Mouse (Mus musculus): ENCODE measurements around the gene Kif26b. TPM values are rescaled to one million over a fixed set of nuclear protein-coding genes. Genes with fewer than 3 reads are reported as not detected.

The Kif26b gene
- polyA plus RNA-seq, 1 experiment from 2014 or later: 28.6 TPM

- H3K4me2 ChIP-seq: no peak overlapping the region
These were observed 208.0 kb downstream of the Kif26b start for GRCm38 (mm10) chr1:178736931-178737330.

GRCm38 (mm10) chr1:178743820-178744219 lies 214.9 kb downstream of the Kif26b start:
- 74% methylated on average over 5 of the region's 5 CpGs for WGBS
- ATAC-seq (ENCODE audit: insufficient number of reproducible peaks, insufficient read depth, low FRiP score, low TSS enrichment, low read depth): no peak
- no peak overlapping the region for H3K4me2 ChIP-seq

More at GRCm38 (mm10) chr1:178736931-178737330, 208.0 kb downstream of the Kif26b start:
- no peak overlapping the region for H3K9ac ChIP-seq
- peaks cover 30% of the 10 kb centered on the region; the same call in 1 of the 2 replicates for H3K4me1 ChIP-seq
- no peaks in the 10 kb centered on the region for H3K9me3 ChIP-seq
- H3K27ac ChIP-seq: no peak overlapping the region
- no peaks in the 10 kb centered on the region for H3K36me3 ChIP-seq
- no peaks in the 10 kb centered on the region for H3K27me3 ChIP-seq
- H3K4me3 ChIP-seq: no peak overlapping the region
- 93% methylated on average over 2 of the region's 2 CpGs for WGBS
- no peak for ATAC-seq (ENCODE audit: insufficient number of reproducible peaks, insufficient read depth, low FRiP score, low TSS enrichment, low read depth)

GRCm38 (mm10) chr1:178744526-178744925 lies 215.6 kb downstream of the Kif26b start:
- WGBS: 58% methylated on average over 7 of the region's 7 CpGs
- H3K4me2 ChIP-seq: no peak overlapping the region
- no peak overlapping the region for H3K9ac ChIP-seq
- no peak overlapping the region for H3K4me3 ChIP-seq
- H3K9me3 ChIP-seq: no peaks in the 10 kb centered on the region
- H3K27me3 ChIP-seq: no peaks in the 10 kb centered on the region
- H3K4me1 ChIP-seq: peaks cover 30% of the 10 kb centered on the region
- ATAC-seq (ENCODE audit: insufficient number of reproducible peaks, insufficient read depth, low FRiP score, low TSS enrichment, low read depth): no peak
- H3K36me3 ChIP-seq: no peaks in the 10 kb centered on the region
- H3K27ac ChIP-seq: peak overlapping the region; percentile 22; the same call in 1 of the 2 replicates

More at GRCm38 (mm10) chr1:178743820-178744219, 214.9 kb downstream of the Kif26b start:
- H3K27me3 ChIP-seq: no peaks in the 10 kb centered on the region
- H3K4me3 ChIP-seq: no peak overlapping the region
- H3K36me3 ChIP-seq: no peaks in the 10 kb centered on the region
- no peak overlapping the region for H3K9ac ChIP-seq
- H3K27ac ChIP-seq: no peak overlapping the region
- H3K4me1 ChIP-seq: peaks cover 37% of the 10 kb centered on the region
- no peaks in the 10 kb centered on the region for H3K9me3 ChIP-seq

- peaks cover 30% of the 10 kb centered on the region for H3K4me1 ChIP-seq
- no peaks in the 10 kb centered on the region for H3K36me3 ChIP-seq
- no peak overlapping the region for H3K4me2 ChIP-seq
- H3K27ac ChIP-seq: no peak overlapping the region
- H3K27me3 ChIP-seq: no peaks in the 10 kb centered on the region
- H3K9ac ChIP-seq: no peak overlapping the region
- ATAC-seq (ENCODE audit: insufficient number of reproducible peaks, insufficient read depth, low FRiP score, low TSS enrichment, low read depth): no peak
- H3K4me3 ChIP-seq: no peak overlapping the region
- WGBS: 64% methylated on average over 6 of the region's 6 CpGs
- H3K9me3 ChIP-seq: no peaks in the 10 kb centered on the region
These were observed 216.0 kb downstream of the Kif26b start for GRCm38 (mm10) chr1:178744961-178745360.

- ATAC-seq (ENCODE audit: insufficient number of reproducible peaks, insufficient read depth, low FRiP score, low TSS enrichment, low read depth): no peak
- Histone ChIP-seq H3K4me1 (peaks cover 29% of the 10 kb centered on the region), H3K9ac (no peak overlapping the region), H3K27ac (no peak overlapping the region), H3K36me3 (no peaks in the 10 kb centered on the region), H3K9me3 (no peaks in the 10 kb centered on the region), H3K27me3 (no peaks in the 10 kb centered on the region), H3K4me3 (no peak overlapping the region), H3K4me2 (no peak overlapping the region)
- 73% methylated on average over 6 of the region's 6 CpGs for WGBS
These were observed 216.5 kb downstream of the Kif26b start for GRCm38 (mm10) chr1:178745471-178745870.

GRCm38 (mm10) chr1:178747279-178748221 lies 218.6 kb downstream of the Kif26b start:
- H3K4me2 ChIP-seq: no peak overlapping the region
- no peak overlapping the region for H3K27ac ChIP-seq
- H3K36me3 ChIP-seq: peaks cover 12% of the 10 kb centered on the region; the same call in 1 of the 2 replicates
- no peak for ATAC-seq (ENCODE audit: insufficient number of reproducible peaks, insufficient read depth, low FRiP score, low TSS enrichment, low read depth)
- H3K4me1 ChIP-seq: peaks cover 27% of the 10 kb centered on the region
- H3K9ac ChIP-seq: no peak overlapping the region
- 29% methylated on average over 13 of the region's 13 CpGs for WGBS
- no peak overlapping the region for H3K4me3 ChIP-seq
- no peaks in the 10 kb centered on the region for H3K27me3 ChIP-seq
- H3K9me3 ChIP-seq: no peaks in the 10 kb centered on the region

GRCm38 (mm10) chr1:178748222-178748600 lies 219.3 kb downstream of the Kif26b start:
- Histone ChIP-seq H3K9ac (no peak overlapping the region), H3K27ac (no peak overlapping the region), H3K4me1 (peaks cover 27% of the 10 kb centered on the region), H3K36me3 (peaks cover 18% of the 10 kb centered on the region), H3K27me3 (no peaks in the 10 kb centered on the region), H3K9me3 (no peaks in the 10 kb centered on the region), H3K4me3 (no peak overlapping the region), H3K4me2 (no peak overlapping the region)
- WGBS: 24% methylated on average over 7 of the region's 7 CpGs
- no peak for ATAC-seq (ENCODE audit: insufficient number of reproducible peaks, insufficient read depth, low FRiP score, low TSS enrichment, low read depth)

GRCm38 (mm10) chr1:178748617-178749016 lies 219.7 kb downstream of the Kif26b start:
- Histone ChIP-seq H3K4me2 (no peak overlapping the region), H3K27ac (no peak overlapping the region), H3K36me3 (peaks cover 18% of the 10 kb centered on the region), H3K4me1 (peaks cover 27% of the 10 kb centered on the region), H3K27me3 (no peaks in the 10 kb centered on the region), H3K9ac (no peak overlapping the region), H3K9me3 (no peaks in the 10 kb centered on the region), H3K4me3 (no peak overlapping the region)
- no peak for ATAC-seq (ENCODE audit: insufficient number of reproducible peaks, insufficient read depth, low FRiP score, low TSS enrichment, low read depth)
- 81% methylated on average over 1 of the region's 1 CpGs for WGBS

GRCm38 (mm10) chr1:178749786-178750185 lies 220.9 kb downstream of the Kif26b start:
- H3K27ac ChIP-seq: no peak overlapping the region
- peaks cover 17% of the 10 kb centered on the region for H3K4me1 ChIP-seq
- ATAC-seq (ENCODE audit: insufficient number of reproducible peaks, insufficient read depth, low FRiP score, low TSS enrichment, low read depth): no peak
- no peak overlapping the region for H3K4me3 ChIP-seq
- H3K4me2 ChIP-seq: no peak overlapping the region
- H3K27me3 ChIP-seq: no peaks in the 10 kb centered on the region
- 90% methylated on average over 9 of the region's 9 CpGs for WGBS
- peaks cover 18% of the 10 kb centered on the region for H3K36me3 ChIP-seq
- no peak overlapping the region for H3K9ac ChIP-seq
- no peaks in the 10 kb centered on the region for H3K9me3 ChIP-seq

GRCm38 (mm10) chr1:178758441-178758840 lies 229.5 kb downstream of the Kif26b start:
- H3K27me3 ChIP-seq: no peaks in the 10 kb centered on the region
- H3K4me2 ChIP-seq: no peak overlapping the region
- no peak overlapping the region for H3K4me3 ChIP-seq
- ATAC-seq (ENCODE audit: insufficient number of reproducible peaks, insufficient read depth, low FRiP score, low TSS enrichment, low read depth): no peak
- peaks cover 15% of the 10 kb centered on the region for H3K36me3 ChIP-seq
- H3K9me3 ChIP-seq: no peaks in the 10 kb centered on the region
- H3K9ac ChIP-seq: no peak overlapping the region
- 65% methylated on average over 3 of the region's 3 CpGs for WGBS
- H3K4me1 ChIP-seq: 0 out of 2 replicates have a peak, but pooled peaks cover 3% of the 10 kb centered on the region
- H3K27ac ChIP-seq: no peak overlapping the region

GRCm38 (mm10) chr1:178762125-178762741 lies 233.3 kb downstream of the Kif26b start:
- Histone ChIP-seq H3K9me3 (no peaks in the 10 kb centered on the region), H3K36me3 (no peaks in the 10 kb centered on the region), H3K4me2 (no peak overlapping the region), H3K4me3 (no peak overlapping the region), H3K9ac (no peak overlapping the region), H3K27me3 (no peaks in the 10 kb centered on the region), H3K4me1 (0 out of 2 replicates have a peak, but pooled peaks cover 4% of the 10 kb centered on the region), H3K27ac (no peak overlapping the region)
- ATAC-seq (ENCODE audit: insufficient number of reproducible peaks, insufficient read depth, low FRiP score, low TSS enrichment, low read depth): no peak
- WGBS: 76% methylated on average over 3 of the region's 3 CpGs

Data from embryonic facial prominence, embryonic 13.5 days (tissue).